Mouse (Mus musculus) lung, postnatal 0 days (tissue): ENCODE measurements around the gene Lap3. TPM values are rescaled to one million over a fixed set of nuclear protein-coding genes. Genes with fewer than 3 reads are reported as not detected.

ENCODE experiments used
- ATAC-seq: fragments of 200-750 bp; cut with Nextera tagmentation; 2 replicates; pipeline ENCODE4 v1.8.0; 2017; ENCODE audit warnings: moderate library complexity
- DNase-seq: peaks from one replicate; pipeline ENCODE4 v3.0.0-alpha.2; 2016; ENCODE audit warnings: low spot score
- H3K27ac ChIP-seq: fragments of 300-500 bp; sonication (generic); 2 replicates; pipeline ENCODE4 v1.5.1; 2014; ENCODE audit warnings: antibody characterized with exemption, mild to moderate bottlenecking, low read length, mixed read lengths
- H3K27me3 ChIP-seq: fragments of 300-500 bp; sonication (generic); replicated peaks from 2 replicates; pipeline ENCODE4 v1.6.1; 2014; ENCODE audit warnings: low read length, mixed read lengths; ENCODE audit not compliant: insufficient read depth
- H3K36me3 ChIP-seq: fragments of 300-500 bp; sonication (generic); 2 replicates; pipeline ENCODE4 v1.6.1; 2014; ENCODE audit warnings: low read length, mixed read lengths; ENCODE audit not compliant: insufficient read depth
- H3K4me1 ChIP-seq: fragments of 300-500 bp; sonication (generic); 2 replicates; pipeline ENCODE4 v1.6.1; 2014; ENCODE audit warnings: antibody characterized with exemption, low read depth, low read length, mixed read lengths; ENCODE audit not compliant: insufficient read depth
- H3K4me2 ChIP-seq: fragments of 300-500 bp; sonication (generic); replicated peaks from 2 replicates; pipeline ENCODE4 v1.6.1; 2014; ENCODE audit warnings: low read depth, mild to moderate bottlenecking, low read length, moderate library complexity, mixed read lengths
- H3K4me3 ChIP-seq: fragments of 300-500 bp; sonication (generic); 2 replicates; pipeline ENCODE4 v1.5.1; 2014; ENCODE audit warnings: low read depth, low read length
- H3K9ac ChIP-seq: fragments of 300-500 bp; sonication (generic); replicated peaks from 2 replicates; pipeline ENCODE4 v1.6.1; 2014; ENCODE audit warnings: low read depth, mild to moderate bottlenecking
- H3K9me3 ChIP-seq: fragments of 300-500 bp; sonication (generic); 2 replicates; pipeline ENCODE4 v1.6.1; 2016; ENCODE audit warnings: low read length, mixed read lengths
- CTCF ChIP-seq: IDR thresholded peaks from 2 replicates; pipeline ENCODE4 v1.5.1; 2016; ENCODE audit warnings: antibody characterized with exemption, mild to moderate bottlenecking
- EP300 ChIP-seq: IDR thresholded peaks from 2 replicates; pipeline ENCODE4 v1.6.1; 2016; ENCODE audit warnings: antibody characterized with exemption, mild to moderate bottlenecking, control low read depth
- WGBS: fragments of 180-500 bp; shearing (Covaris S2); extraction: QIAGEN DNeasy Blood & Tissue Kit; methylation state at CpG from one replicate; pipeline ENCODE4 v1.1.7; 2014; 5-methylcytosine and 5-hydroxymethylcytosine counted together
- polyA plus RNA-seq: library from polyadenylated mRNA; unstranded; fragments of >200 nt; fragmentation: Nextera tagmentation; extraction: Ambion mirVana; gene quantifications from 2 replicates; pipeline ENCODE4 v1.2.1, GENCODE M21; 2015

Lap3 gene
- polyA plus RNA-seq, 1 experiment from 2014 or later = 48.7 TPM

DNA sequence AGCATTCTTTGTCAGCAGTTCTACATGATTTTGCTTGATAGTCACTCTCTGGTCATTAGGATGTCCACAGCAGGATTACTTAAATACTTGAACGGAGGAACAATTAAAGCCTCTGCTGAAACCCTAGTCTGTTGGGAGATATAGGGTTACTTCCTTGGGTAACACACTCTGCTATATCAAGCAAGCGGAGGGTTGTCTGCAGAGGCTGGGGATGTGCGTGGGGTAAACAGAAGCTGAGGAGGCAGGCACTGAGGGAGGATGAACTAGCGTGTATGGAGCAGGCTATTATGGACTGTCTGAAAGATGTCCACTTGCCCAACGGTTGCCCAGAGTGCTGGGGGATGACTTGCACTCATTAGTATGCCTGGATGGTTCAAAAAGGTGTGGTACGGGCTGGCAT, 39.7 kb upstream of the Lap3 start, which contains the start of gene Clrn2:
TSS of gene Clrn2 (plus strand) at position 301 of the 400 bp plus-strand sequence.
- no peaks in the 10 kb centered on the region for H3K27me3 ChIP-seq
- peaks cover 10% of the 10 kb centered on the region; the same call in 1 of the 2 replicates for H3K4me1 ChIP-seq
- TF ChIP-seq EP300 (no peak), CTCF (no peak)
- 57% methylated on average over 6 of the region's 6 CpGs for WGBS
- no peak within 1 kb of the TSS for H3K4me3 ChIP-seq
- H3K27ac ChIP-seq = no peak within 1 kb of the TSS
- ATAC-seq (no peak), DNase-seq (no peak)
- H3K9ac ChIP-seq = no peak within 1 kb of the TSS
- H3K4me2 ChIP-seq = no peak within 1 kb of the TSS
- H3K9me3 ChIP-seq = no peaks in the 10 kb centered on the region
- H3K36me3 ChIP-seq = no peaks in the 10 kb centered on the region

DNA sequence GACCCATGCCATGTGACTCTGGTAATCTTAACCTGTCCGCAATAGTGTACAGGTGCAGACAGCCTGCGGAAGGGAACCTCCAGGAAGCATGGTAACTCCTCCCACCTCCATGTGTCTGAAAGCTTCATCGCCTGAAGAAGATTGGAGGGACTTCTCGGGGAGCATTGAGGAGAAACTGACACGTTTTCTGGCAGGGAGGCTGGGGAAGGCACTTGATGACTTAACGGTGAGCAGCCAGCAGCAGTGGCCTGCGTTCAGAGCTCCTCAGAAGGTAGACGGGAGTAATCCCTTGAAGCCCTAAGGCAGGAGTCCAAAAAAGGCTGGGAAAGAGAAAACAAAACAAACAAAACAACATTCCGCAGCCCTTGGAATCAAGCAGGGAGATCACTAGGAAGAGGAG, 38.7 kb upstream of the Lap3 start:
- Histone ChIP-seq H3K9ac (no peak overlapping the region), H3K27ac (no peak overlapping the region), H3K9me3 (no peaks in the 10 kb centered on the region), H3K4me2 (no peak overlapping the region), H3K27me3 (no peaks in the 10 kb centered on the region), H3K36me3 (no peaks in the 10 kb centered on the region), H3K4me1 (peaks cover 3% of the 10 kb centered on the region; the same call in 1 of the 2 replicates), H3K4me3 (no peak overlapping the region)
- DNase-seq (no peak), ATAC-seq (no peak)
- 30% methylated on average over 9 of the region's 9 CpGs for WGBS
- TF ChIP-seq CTCF = no peak
- no peak for TF ChIP-seq EP300

DNA sequence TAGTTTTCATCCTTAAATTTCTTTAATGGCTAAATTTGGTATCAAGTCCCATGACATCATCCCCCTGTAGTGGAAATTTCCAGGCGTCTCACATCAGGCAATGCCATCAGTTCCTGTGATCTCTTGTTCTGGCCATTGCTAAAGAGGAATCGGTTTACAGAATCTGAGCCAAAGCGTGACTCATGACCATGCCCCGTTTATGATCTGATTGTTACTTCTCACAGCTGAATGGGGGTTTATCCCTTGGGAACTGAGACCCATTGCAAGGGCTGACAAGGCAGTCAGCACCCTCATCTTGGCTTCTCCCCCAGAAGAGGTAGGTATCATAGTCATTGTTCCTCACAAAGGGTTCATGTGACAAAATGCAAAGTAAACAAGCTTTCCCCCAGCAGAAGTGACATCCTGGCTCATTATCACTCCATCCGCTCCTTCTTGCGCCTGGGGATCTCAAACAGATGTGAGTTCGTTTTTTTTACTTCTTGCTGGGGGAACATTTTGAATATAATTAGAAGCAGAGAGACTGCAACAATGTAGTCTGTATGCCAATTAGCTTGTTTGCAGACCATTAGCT, 20.2 kb upstream of the Lap3 start:
- Histone ChIP-seq H3K9me3 (no peaks in the 10 kb centered on the region), H3K4me1 (no peaks in the 10 kb centered on the region), H3K27me3 (no peaks in the 10 kb centered on the region), H3K36me3 (no peaks in the 10 kb centered on the region), H3K4me2 (0 out of 2 replicates have a peak overlapping the region, but pooled peaks have one; percentile 27), H3K27ac (0 out of 2 replicates have a peak overlapping the region, but pooled peaks have one; percentile 26), H3K9ac (no peak overlapping the region), H3K4me3 (no peak overlapping the region)
- ATAC-seq (peak; percentile 88), DNase-seq (peak; percentile 82)
- WGBS = 14% methylated on average over 7 of the region's 7 CpGs
- TF ChIP-seq EP300 (peak; percentile 58), CTCF (no peak)

DNA sequence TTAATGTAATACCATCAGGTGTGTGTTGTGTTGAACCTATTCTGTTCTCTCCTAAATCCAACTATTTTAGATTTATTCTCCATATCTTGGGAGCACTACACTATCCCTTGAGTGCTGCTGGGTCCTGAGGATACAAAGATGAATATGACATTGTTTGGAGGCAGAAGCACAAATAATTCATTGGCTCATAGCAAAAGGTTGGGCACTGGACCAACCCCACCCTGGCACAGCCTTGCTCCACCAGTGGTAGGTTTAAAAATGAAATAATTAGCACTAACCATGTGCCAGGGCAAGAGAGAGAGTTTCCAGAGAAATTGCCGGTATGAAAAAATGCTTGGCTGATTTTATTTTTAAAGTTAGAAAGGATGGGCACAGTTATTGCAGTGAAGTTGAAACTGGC, 19.7 kb upstream of the Lap3 start:
- ATAC-seq = no peak
- WGBS = 74% methylated on average over 1 of the region's 1 CpGs
- no peak for DNase-seq
- Histone ChIP-seq H3K4me3 (no peak overlapping the region), H3K4me2 (no peak overlapping the region), H3K27me3 (no peaks in the 10 kb centered on the region), H3K36me3 (no peaks in the 10 kb centered on the region), H3K4me1 (no peaks in the 10 kb centered on the region), H3K27ac (0 out of 2 replicates have a peak overlapping the region, but pooled peaks have one; percentile 26), H3K9ac (no peak overlapping the region), H3K9me3 (no peaks in the 10 kb centered on the region)
- TF ChIP-seq CTCF = no peak
- TF ChIP-seq EP300 = no peak

DNA sequence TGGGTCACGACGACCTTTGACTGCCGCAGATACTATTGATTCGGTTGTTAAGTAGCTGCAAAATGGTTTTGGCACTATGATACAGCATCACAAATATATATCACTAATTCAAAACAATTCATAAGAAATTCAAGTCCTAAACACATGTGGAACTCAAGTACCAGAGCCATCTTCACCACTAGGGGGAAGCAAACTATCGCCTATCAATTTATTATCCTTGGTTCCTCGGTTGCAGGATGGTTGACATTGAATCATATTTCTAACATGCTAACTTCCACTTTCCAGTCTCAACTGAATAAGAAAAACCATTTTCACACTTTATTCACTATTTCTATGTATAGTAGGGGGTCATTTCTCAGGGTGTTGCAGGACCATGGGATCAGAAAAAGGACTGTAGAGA, 19.0 kb upstream of the Lap3 start:
- H3K4me2 ChIP-seq = no peak overlapping the region
- no peak for TF ChIP-seq EP300
- peak; percentile 86 for TF ChIP-seq CTCF
- no peak overlapping the region for H3K27ac ChIP-seq
- no peak overlapping the region for H3K4me3 ChIP-seq
- no peaks in the 10 kb centered on the region for H3K27me3 ChIP-seq
- DNase-seq (peak; percentile 87), ATAC-seq (peak; percentile 24; the same call in 1 of the 2 replicates)
- no peaks in the 10 kb centered on the region for H3K36me3 ChIP-seq
- WGBS = 29% methylated on average over 6 of the region's 6 CpGs
- H3K9ac ChIP-seq = no peak overlapping the region
- H3K4me1 ChIP-seq = no peaks in the 10 kb centered on the region
- no peaks in the 10 kb centered on the region for H3K9me3 ChIP-seq

DNA sequence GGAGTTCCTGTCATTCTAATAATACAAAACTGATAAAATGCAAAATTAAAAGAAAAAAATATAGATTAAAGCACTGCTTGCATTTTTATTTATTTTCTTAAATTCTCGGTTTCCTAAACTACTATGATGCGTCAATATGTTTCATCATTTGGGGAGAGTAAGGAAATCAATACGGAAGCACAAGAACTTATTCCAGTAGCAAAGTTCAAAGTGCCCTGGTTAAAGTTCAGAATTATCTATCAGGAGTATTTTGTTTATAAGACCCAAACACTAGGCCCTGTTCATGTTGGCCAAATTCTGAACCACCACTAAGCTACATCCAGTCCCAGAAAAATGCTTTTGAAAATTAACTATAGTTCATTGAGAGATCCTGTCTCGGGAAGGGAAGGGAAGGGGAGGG, 18.4 kb upstream of the Lap3 start:
- no peak for DNase-seq
- no peak overlapping the region for H3K9ac ChIP-seq
- no peaks in the 10 kb centered on the region for H3K27me3 ChIP-seq
- no peak overlapping the region for H3K4me3 ChIP-seq
- no peak overlapping the region for H3K27ac ChIP-seq
- H3K4me1 ChIP-seq = no peaks in the 10 kb centered on the region
- H3K4me2 ChIP-seq = no peak overlapping the region
- WGBS = 63% methylated on average over 3 of the region's 4 CpGs
- no peak for ATAC-seq
- H3K9me3 ChIP-seq = no peaks in the 10 kb centered on the region
- H3K36me3 ChIP-seq = no peaks in the 10 kb centered on the region
- no peak for TF ChIP-seq EP300
- TF ChIP-seq CTCF = no peak

DNA sequence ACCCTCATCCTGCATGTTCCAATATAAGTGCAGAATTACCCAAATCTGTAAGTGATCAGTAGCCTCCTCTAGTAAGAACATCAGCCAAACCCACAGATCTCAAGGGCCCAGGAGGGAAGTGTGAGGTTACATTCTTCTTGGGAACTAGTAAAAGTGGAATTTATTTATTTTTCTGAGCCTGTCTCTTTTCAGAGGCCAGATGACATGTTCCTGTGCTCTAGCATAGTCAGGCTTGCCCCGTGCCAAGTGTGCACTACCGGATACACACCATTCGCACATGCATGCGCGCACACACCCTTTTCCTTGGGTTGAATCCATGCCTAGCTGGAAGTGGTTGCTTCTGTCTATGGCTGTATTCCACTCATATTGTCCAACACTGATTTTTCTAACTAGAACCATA, 17.4 kb upstream of the Lap3 start:
- TF ChIP-seq CTCF = no peak
- no peak for TF ChIP-seq EP300
- DNase-seq (peak; percentile 7), ATAC-seq (no peak)
- Histone ChIP-seq H3K4me1 (no peaks in the 10 kb centered on the region), H3K9me3 (no peaks in the 10 kb centered on the region), H3K27ac (no peak overlapping the region), H3K27me3 (no peaks in the 10 kb centered on the region), H3K36me3 (no peaks in the 10 kb centered on the region), H3K4me3 (no peak overlapping the region), H3K4me2 (no peak overlapping the region), H3K9ac (no peak overlapping the region)
- 54% methylated on average over 5 of the region's 5 CpGs for WGBS
